ENCODE assay signal across 20 mouse cellular contexts in the genomic region with DNA sequence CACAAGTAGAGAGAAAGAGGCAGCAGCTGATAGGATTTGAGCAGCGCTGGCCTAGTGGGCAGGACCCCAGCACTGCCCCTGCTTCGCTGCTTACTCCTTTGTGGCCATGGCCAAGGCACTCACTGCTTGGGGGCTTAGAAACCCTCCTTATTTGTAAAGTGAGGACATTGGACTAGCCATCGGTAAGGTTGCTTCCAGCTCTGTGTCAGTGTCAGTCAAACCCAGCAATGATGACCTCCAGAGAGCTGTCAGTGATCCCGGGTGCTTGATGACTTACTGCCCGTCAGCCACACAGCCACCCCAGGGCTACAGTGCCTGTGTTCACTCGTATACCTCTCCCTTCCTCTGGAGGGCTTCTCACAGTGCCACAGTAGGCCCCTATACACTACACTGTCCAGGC.
"Had no signal": no experiment of that assay in that cellular context is flagged by ENCODE, and none has a peak within 500 bp of the region (broad histone marks: within the 10 kb centered on the region; RNA-seq: fewer than 3 reads in every experiment).

No protein-coding gene starts in this region.

- H3K27me3 ChIP-seq: limb, embryonic 12.5 days; limb, embryonic 15.5 days; midbrain, embryonic 12.5 days had no signal

- H3K4me3 ChIP-seq: limb, embryonic 12.5 days; limb, embryonic 15.5 days; midbrain, embryonic 12.5 days had no signal

- DNase-seq: kidney, postnatal 10 days; kidney, postnatal 36 days; layer of hippocampus, postnatal 36 days; left cerebral cortex, postnatal 4 days; liver, postnatal 0 days; lung, embryonic 14.5 days; right cerebral cortex, adult 18-20 months; right cerebral cortex, postnatal 14 days; right cerebral cortex, postnatal 4 days; thymus, adult 2 months; thymus, postnatal 14 days; thymus, postnatal 4 days had no signal

- H3K9me3 ChIP-seq: limb, embryonic 12.5 days; limb, embryonic 15.5 days; midbrain, embryonic 12.5 days had no signal

- H3K4me2 ChIP-seq: limb, embryonic 12.5 days; limb, embryonic 15.5 days; liver, embryonic 11.5 days; lung, embryonic 14.5 days; midbrain, embryonic 12.5 days had no signal

- H3K9ac ChIP-seq: limb, embryonic 12.5 days; limb, embryonic 15.5 days; liver, embryonic 14.5 days; liver, postnatal 0 days; lung, embryonic 14.5 days; midbrain, embryonic 12.5 days had no signal

- ATAC-seq: liver, postnatal 0 days; lung, postnatal 0 days had no signal

- H3K4me1 ChIP-seq: limb, embryonic 12.5 days; limb, embryonic 15.5 days; midbrain, embryonic 12.5 days had no signal

- H3K27ac ChIP-seq: limb, embryonic 12.5 days; limb, embryonic 15.5 days; liver, embryonic 14.5 days; macrophage; midbrain, embryonic 12.5 days; stomach, postnatal 0 days had no signal
